In genomic region chr17:84956441-84956840, GRCm38 (mm10) we compare ENCODE assay signal across 8 mouse cellular contexts. TPM values are rescaled to one million over a fixed set of nuclear protein-coding genes. Genes with fewer than 3 reads are reported as not detected.
A peak's percentile ranks its signal among the peaks of the same experiment; 100 is the strongest.
DNase-seq lines count a peak whose midpoint lies in the region; ATAC-seq and TF ChIP-seq lines count a peak whose summit lies in the region.

TSS of gene Ppm1b (plus strand) at chr17:84956741.

- H3K4me1 ChIP-seq in bone marrow, adult 2 months (ENCODE audit: control insufficient read depth, insufficient read depth, low read length), result no peaks in the 10 kb centered on the region

- no peak for ATAC-seq in megakaryocyte progenitor cell, adult 5-6 weeks (replicated peaks; ENCODE audit: poor library complexity)

- H3K4me3 ChIP-seq in bone marrow, adult 2 months (replicated peaks; ENCODE audit: control insufficient read depth, low read depth, low read length), result peak within 1 kb of the TSS; percentile 76

- no peak for TF ChIP-seq POLR2A in bone marrow, adult 2 months (IDR thresholded peaks at IDR 0.05; ENCODE audit: borderline replicate concordance, control insufficient read depth, low read depth, low read length)

- H3K27ac ChIP-seq in bone marrow, adult 2 months (ENCODE audit: control insufficient read depth, insufficient read depth, low read depth, low read length, poor library complexity), result peak within 1 kb of the TSS; percentile 90

- WGBS in bone marrow, adult 2 months, result 32% methylated on average over 9 of the region's 9 CpGs
- 12% methylated on average over 9 of the region's 9 CpGs for WGBS in large intestine, adult 2 months

- no peak for TF ChIP-seq CTCF in bone marrow, adult 2 months (IDR thresholded peaks at IDR 0.05; ENCODE audit: control insufficient read depth, insufficient read depth, low read length)

- no peak for DNase-seq in left cerebral cortex, adult 18-20 months (ENCODE audit: low spot score in 2 of 2)
- DNase-seq in left cerebral cortex, adult 11 months (ENCODE audit: low spot score), result no peak
- no peak for DNase-seq in gastrocnemius, postnatal 4 days (ENCODE audit: low spot score in 2 of 2)
- no peak for DNase-seq in large intestine, adult 2 months (ENCODE audit: low read depth, low spot score)
- DNase-seq in retina, postnatal 1 day, result no peak
- no peak for DNase-seq in spleen, adult 18-20 months

RNA-seq across cellular contexts. Expression of gene Ppm1b, which starts in this region (rescaled TPM):
- 100 to 1,000 TPM; 140 to 145 TPM for total RNA-seq in left cerebral cortex, adult 18-20 months (2021)
- polyA plus RNA-seq in bone marrow, adult 2 months (2011; ENCODE audit: insufficient read depth, insufficient read length, low replicate concordance, missing spikeins), result 49.8 and 67.9 TPM in 2 replicates
- total RNA-seq in gastrocnemius, postnatal 4 days (2021), result 100 to 1,000 TPM; 140 to 148 TPM
- polyA plus RNA-seq in large intestine, adult 2 months (2012; rRNA removed), result 21.4 and 29.6 TPM in 2 replicates
- total RNA-seq in megakaryocyte progenitor cell, adult 5-6 weeks (2015), result 46.0 and 48.4 TPM in 2 replicates
- 51.4 and 59.9 TPM in 2 replicates for total RNA-seq in megakaryocyte progenitor cell, adult 5-6 weeks (2017)
